Mouse (Mus musculus) bone marrow macrophage, adult 2 months (primary cell): ENCODE results near the gene Rela.

Experiments
- CTCF ChIP-seq: IDR thresholded peaks from 2 replicates; pipeline ENCODE4 v1.5.1; 2012; ENCODE audit warnings: low read depth, mild to moderate bottlenecking, low read length, moderate library complexity
- POLR2A ChIP-seq: IDR thresholded peaks from 2 replicates; pipeline ENCODE4 v1.6.1; 2012; ENCODE audit warnings: mild to moderate bottlenecking, low read depth, low read length, borderline replicate concordance

- TF ChIP-seq CTCF = no peak
- no peak for TF ChIP-seq POLR2A
Measured at GRCm38 (mm10) chr19:5652570-5652969, 15.3 kb downstream of the Rela start.
